Mouse (Mus musculus) ovary, postnatal 10 days (tissue): ENCODE data around the gene Mgat4b.

Source experiments
- DNase-seq: peaks from one replicate; pipeline ENCODE4 v3.0.0; 2022; ENCODE audit warnings: low spot score

The Mgat4b gene

GRCm38 (mm10) chr11:50225611-50226378 lies 15.1 kb downstream of the Mgat4b start:
- DNase-seq: no peak

DNA sequence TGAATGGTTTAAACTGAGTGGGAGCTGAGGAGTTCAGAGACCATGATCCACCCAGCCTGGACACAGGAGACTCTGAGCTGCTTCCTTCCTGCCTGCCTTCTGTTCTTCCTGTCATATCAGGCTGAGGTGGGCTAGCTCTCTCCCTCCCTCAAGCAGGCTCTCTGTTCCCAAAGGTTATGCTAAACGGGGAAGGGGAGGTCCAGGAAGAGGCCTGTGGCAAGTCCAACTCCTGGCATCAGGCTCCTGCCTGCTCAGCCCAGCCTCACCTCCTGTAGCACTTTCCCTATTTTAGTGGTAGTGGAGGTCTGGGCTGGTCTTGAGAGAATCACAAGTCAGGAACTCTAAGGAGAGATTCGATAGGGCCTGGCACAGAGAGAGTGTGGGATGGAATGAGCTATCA lies 15.7 kb downstream of the Mgat4b start:
- no peak for DNase-seq

DNA sequence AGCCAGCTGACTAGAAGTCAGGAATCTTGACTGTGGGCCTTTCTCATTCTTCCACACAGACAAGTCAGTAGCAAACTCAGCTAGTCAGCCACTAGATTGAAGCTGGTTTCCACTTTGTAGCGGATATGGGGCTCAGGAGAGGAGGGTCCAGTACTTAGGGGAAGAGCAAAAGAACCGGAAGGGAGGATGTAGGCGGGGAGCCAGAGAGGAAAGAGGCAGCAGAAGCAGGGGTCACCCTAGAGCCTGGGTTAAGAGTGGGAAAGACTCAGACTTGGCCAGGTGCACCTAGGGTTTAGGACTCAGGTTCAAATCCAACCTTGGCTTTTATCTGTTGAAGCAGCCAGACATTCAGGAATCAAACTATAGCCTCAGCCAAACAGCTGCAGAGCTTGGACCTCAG lies 16.5 kb downstream of the Mgat4b start:
- no peak for DNase-seq

GRCm38 (mm10) chr11:50227736-50228135 lies 17.0 kb downstream of the Mgat4b start:
- no peak for DNase-seq

DNA sequence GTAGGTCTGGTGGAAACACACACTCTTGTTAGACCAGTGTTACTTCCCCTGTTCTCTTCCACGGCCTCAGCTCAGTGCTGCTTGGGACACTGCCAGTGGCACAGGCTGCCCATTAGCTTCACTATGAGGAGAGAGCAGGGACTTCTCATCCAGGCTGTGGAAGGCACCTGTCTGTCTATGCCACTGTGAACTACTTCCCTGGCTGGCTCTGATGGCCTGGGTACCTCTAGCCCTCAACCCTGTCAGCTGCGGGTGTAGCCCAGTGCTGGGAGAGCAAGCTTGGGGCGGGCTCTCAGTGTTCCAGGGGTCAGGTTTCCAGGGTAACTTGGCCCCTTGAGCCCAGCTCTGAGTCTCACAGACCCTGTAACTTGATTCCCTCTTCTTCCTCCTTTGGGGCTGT lies 18.1 kb downstream of the Mgat4b start:
- DNase-seq: no peak

DNA sequence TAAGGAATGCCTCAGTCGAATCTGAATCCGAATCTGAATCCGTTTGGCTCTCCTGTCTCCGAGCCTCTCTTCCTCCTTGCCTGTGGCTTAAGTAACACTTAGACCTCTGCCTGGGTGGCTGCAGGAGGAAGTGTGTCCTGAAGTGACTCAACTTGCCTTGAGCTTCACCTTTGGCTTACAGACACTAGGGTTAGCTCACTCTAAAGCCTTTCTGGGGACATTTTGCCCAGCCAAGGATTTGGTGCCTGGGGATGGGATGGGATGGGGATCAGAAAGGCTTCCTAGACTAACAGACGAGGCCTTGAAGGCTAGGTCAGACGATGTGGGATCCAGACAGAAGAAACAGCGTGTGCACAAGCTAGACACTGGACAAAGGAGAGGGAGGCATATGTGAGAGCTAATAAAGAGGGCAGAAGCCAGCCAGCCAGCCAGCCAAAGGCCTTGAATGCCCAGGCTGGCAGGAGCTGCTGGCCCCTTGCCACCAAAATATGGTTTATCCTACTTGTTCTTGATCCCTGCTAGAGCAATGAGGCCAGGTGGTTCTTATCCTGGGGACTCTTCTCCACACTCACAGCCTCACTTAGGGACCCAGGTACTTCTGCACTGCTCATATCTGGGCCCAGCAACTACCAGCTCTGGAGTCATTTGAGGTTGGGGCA lies 18.7 kb downstream of the Mgat4b start:
- DNase-seq: no peak

DNA sequence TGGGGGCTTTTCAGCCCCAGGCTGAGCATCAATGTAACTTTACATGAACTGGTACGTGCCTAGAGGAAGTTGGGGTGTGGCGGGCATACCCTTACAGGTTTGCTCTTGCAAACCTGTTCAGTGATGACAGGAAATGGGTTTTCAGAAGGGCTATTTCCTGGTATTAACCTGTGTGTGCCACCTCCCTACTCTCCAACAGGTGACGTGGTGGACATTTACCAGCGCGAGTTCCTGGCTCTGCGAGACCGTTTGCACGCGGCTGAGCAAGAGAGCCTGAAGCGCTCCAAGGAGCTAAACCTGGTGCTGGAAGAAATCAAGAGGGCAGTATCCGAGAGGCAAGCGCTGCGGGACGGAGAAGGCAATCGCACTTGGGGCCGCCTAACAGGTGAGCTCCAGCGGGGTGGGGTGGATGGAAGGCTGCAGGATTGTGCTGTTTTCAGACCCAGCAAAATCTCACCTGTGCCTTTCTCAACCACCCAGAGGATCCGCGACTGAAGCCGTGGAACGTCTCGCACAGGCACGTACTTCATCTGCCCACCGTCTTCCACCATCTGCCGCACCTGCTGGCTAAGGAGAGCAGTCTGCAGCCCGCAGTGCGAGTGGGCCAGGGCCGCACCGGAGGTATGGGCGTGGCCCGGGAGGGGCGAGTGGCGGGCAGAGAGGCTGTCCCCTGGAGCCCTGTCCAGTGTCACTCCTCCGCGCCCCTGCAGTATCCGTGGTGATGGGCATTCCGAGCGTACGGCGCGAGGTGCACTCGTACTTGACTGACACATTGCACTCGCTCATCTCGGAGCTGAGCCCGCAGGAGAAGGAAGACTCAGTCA lies 20.0 kb downstream of the Mgat4b start:
- no peak for DNase-seq

DNA sequence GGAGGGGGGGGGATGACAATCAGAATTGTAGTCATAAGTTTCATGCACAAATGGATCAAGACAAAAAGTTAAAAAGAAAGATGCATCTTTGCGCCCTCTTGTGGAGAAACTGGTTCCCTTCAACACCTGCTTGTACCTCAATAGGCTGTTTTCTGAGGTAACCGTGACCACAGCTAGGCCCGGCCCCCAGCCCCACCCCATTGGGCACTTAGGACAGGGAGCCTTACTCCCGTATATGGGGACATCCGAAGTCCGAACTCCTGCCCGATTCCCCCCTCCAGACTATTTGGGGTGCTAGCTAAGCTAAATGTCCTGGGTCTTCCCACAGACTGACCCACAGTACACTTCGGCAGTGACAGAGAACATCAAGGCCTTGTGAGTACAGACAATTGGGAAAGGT lies 20.7 kb downstream of the Mgat4b start:
- DNase-seq: no peak

- DNase-seq: no peak
Measured at GRCm38 (mm10) chr11:50233022-50233421, 22.3 kb downstream of the Mgat4b start.

DNA sequence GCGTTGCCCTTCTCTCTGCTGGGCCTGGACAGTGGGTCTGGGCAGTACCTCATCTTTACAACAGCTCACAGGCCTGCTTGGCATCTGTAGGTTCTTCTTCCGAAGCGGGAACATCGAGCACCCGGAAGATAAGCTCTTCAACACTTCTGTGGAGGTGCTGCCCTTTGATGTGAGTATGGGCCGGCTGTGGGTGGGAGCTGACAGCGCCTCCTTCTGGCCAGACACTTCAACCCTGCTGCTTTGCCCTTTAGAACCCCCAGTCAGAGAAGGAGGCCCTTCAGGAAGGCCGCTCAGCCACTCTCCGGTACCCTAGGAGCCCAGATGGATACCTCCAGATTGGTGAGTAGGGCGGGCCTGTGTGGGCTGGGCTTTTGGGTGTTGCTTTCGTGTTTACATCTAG lies 23.3 kb downstream of the Mgat4b start:
- no peak for DNase-seq

DNA sequence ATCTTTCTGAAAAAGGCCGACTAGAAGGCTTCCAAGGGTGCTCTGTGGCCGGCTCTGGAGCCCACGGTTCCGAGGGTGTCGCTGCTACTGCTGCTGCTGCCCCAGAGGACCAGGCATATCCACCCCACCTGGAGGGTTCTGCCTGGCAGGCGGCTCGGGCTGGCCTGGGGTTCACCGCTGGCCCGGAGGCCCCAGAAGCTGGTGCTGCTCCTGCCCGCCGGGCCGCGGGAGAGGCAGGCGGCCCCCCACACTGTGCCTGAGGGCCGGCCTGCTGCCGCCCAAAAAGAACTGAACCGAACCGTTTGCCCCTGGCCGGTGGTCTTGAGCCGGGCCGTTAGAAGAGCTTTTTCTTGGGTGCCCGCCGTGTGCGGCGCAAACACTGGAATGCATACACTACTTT lies 23.9 kb downstream of the Mgat4b start:
- DNase-seq: no peak

DNA sequence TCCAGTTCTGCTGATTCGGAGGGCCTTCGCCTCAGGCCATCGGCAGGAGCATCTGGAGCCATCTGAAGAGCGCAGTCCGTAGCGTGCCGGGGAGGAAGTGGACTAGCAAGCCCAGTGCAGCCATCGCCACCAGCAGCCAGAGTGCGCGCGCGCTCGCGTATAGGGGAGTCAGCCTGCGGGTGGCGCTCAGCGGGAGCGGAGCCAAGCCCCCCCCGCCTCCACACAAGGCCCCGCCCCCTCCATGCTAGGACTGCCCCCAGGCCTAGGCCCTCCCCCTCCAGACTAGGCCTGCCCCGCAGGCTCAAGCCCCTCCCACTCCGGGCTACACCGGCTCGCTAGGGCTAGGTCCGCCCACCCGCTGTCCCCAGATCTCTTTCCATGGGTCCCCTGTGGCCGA lies 25.8 kb downstream of the Mgat4b start:
- DNase-seq: peak; percentile 64

GRCm38 (mm10) chr11:50236937-50237835 lies 26.5 kb downstream of the Mgat4b start:
- DNase-seq: no peak

GRCm38 (mm10) chr11:50238324-50238723 lies 27.6 kb downstream of the Mgat4b start, which contains the start of gene Ltc4s:
TSS of gene Ltc4s (minus strand) at chr11:50238616.
- DNase-seq: no peak

GRCm38 (mm10) chr11:50238821-50239791 lies 28.4 kb downstream of the Mgat4b start:
- no peak for DNase-seq

- no peak for DNase-seq
Measured at GRCm38 (mm10) chr11:50240235-50240911, 29.7 kb downstream of the Mgat4b start.

- DNase-seq: no peak
Measured at GRCm38 (mm10) chr11:50243926-50244325, 33.2 kb downstream of the Mgat4b start.

DNA sequence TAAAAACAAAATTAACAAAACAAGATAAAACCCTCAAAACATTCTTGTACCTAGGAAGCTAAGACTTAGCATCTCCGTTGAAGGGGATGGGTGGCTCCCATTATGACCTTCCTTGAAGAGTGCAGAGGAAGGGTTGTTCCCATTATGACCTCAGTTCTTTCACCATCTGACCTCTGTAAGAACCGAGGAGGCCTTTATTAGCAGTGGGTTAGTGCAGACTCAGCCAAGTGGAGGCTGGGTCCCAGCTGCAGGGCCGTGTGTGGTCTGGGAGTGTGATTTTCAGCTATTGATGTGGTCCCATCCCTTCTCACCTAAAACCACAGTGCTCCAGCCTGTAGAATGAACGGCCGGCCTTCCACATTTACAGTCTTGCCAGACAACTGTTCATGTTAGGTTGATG lies 34.6 kb downstream of the Mgat4b start:
- no peak for DNase-seq

- DNase-seq: no peak
Measured at GRCm38 (mm10) chr11:50248473-50249171, 37.9 kb downstream of the Mgat4b start.
